Mouse (Mus musculus) embryonic facial prominence, embryonic 14.5 days (tissue): ENCODE measurements around the gene Xpot. TPM values are rescaled to one million over a fixed set of nuclear protein-coding genes. Genes with fewer than 3 reads are reported as not detected.
A peak's percentile ranks its signal among the peaks of the same experiment; 100 is the strongest.

Experiments
- ATAC-seq: fragments of 200-750 bp; cut with Nextera tagmentation; 2 replicates; pipeline ENCODE4 v1.8.0; 2017; ENCODE audit warnings: low read depth, moderate number of reproducible peaks, moderate TSS enrichment
- DNase-seq: peaks from one replicate; pipeline ENCODE4 v3.0.0-alpha.2; 2015; ENCODE audit warnings: low spot score
- H3K27ac ChIP-seq: fragments of 300-500 bp; sonication (generic); replicated peaks from 2 replicates; pipeline ENCODE4 v1.5.1; 2014; ENCODE audit warnings: low read depth, mild to moderate bottlenecking, low read length, moderate library complexity
- H3K27me3 ChIP-seq: fragments of 300-500 bp; sonication (generic); replicated peaks from 2 replicates; pipeline ENCODE4 v1.6.1; 2014; ENCODE audit warnings: low read length; ENCODE audit not compliant: control insufficient read depth, insufficient read depth
- H3K36me3 ChIP-seq: fragments of 300-500 bp; sonication (generic); 2 replicates; pipeline ENCODE4 v1.6.1; 2014; ENCODE audit warnings: low read length, mixed read lengths; ENCODE audit not compliant: control insufficient read depth, insufficient read depth
- H3K4me1 ChIP-seq: fragments of 300-500 bp; sonication (generic); 2 replicates; pipeline ENCODE4 v1.6.1; 2014; ENCODE audit warnings: antibody characterized with exemption, low read length; ENCODE audit not compliant: control insufficient read depth, insufficient read depth
- H3K4me2 ChIP-seq: fragments of 300-500 bp; sonication (generic); 2 replicates; pipeline ENCODE4 v1.6.1; 2014; ENCODE audit warnings: low read depth, mild to moderate bottlenecking, low read length, moderate library complexity, mixed read lengths
- H3K4me3 ChIP-seq: fragments of 300-500 bp; sonication (generic); 2 replicates; pipeline ENCODE4 v1.5.1; 2014; ENCODE audit warnings: low read depth, mild to moderate bottlenecking, low read length
- H3K9ac ChIP-seq: fragments of 300-500 bp; sonication (generic); 2 replicates; pipeline ENCODE4 v1.6.1; 2014; ENCODE audit warnings: low read depth, mild to moderate bottlenecking, low read length, moderate library complexity, mixed read lengths
- H3K9me3 ChIP-seq: fragments of 300-500 bp; sonication (generic); 2 replicates; pipeline ENCODE4 v1.6.1; 2016; ENCODE audit warnings: low read length; ENCODE audit not compliant: control insufficient read depth
- WGBS: fragments of 180-500 bp; shearing (Covaris S2); extraction: QIAGEN DNeasy Blood & Tissue Kit; methylation state at CpG from one replicate; pipeline ENCODE4 v1.1.7; 2014; 5-methylcytosine and 5-hydroxymethylcytosine counted together
- polyA plus RNA-seq: library from polyadenylated mRNA; unstranded; fragments of >200 nt; fragmentation: Nextera tagmentation; extraction: Ambion mirVana; gene quantifications from 2 replicates; pipeline ENCODE4 v1.2.1, GENCODE M21; 2014

Xpot gene
- polyA plus RNA-seq, 1 experiment from 2014 or later = 54.9 TPM

DNA sequence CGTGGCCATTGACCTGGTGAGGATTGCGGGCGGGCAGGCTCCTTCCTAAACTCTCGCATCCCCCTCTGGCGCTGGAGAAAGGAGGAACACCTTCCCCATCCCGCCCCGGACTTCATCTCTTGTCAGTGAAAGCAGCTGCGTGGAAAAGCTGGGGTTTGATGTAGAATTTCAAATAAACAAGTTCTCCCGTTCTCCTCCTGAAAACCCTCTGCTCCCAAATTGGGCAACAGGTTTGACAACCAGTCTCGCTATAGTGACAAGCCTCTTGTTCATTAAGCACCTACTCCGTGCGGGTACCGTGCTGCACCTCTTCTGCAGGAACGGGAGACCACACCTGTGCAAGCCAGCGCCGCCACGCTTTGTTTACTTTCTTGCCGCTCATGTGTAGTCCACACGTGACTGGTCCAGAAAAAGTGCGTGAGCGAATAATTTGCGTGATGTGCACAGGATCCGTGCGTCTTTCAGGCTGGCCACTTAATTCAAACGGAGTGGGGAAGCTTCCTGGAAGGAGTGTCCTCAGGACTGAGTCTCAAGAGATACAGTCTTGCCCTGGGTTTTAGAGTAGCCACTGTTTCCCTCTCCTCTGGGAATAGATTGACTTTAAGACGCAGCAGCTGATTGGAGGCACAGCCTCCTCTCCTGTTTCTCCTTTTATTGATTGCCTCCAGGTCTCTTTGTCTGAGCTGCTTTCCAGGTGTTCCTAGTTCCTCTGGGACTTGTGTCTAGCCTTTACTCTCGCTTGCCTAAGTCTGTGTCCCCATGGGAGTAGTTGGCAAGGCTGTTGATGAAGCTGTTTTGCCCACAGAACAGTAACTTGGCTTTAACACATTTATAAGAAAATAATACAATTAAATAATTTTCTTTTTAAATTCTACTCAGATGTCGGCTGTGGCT lies 16.2 kb upstream of the Xpot start:
- H3K27ac ChIP-seq = peak overlapping the region; percentile 42
- DNase-seq = peak; percentile 72

DNA sequence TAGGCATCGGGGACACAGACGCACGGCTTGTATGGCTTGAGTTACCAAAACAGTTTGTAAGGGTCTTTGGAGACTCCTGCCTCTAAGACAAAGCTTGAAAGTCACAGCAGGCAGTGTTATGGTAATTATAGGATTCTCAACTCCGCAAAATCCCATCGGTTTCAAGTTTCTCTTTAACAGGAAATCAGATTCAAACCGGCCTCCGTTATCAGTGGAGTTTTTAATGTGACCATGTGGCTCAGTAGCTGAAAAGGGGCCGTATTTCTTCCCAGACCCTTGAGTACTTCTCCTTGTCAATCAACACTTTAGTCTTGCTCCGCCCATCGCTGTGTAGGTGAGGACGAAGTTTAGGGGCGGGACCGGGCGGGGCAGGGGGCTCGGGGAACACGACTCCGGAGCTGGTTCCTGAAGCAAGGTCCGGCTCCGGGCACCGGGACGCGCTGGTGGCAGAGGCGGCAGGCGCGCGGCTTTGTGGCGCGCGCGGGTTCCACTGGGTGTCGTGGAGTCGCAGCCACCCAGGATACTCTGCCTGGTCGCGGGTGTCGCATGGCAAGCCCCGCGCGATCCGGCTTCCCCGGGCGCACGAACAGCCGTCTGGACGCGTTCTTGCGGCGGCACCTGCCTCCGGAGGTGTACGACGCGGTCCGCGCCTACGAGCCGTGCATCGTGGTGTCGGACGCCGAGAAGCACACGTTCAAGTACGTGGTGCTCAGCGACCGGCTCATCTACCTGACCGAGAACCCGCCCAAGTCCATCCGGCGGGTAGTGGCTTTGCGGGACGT lies 15.3 kb upstream of the Xpot start, which contains the start of gene D930020B18Rik:
D930020B18Rik (plus strand) TSS at position 317 of the 782 bp plus-strand sequence.
- peak within 1 kb of the TSS; percentile 61 for H3K9ac ChIP-seq
- DNase-seq = peak; percentile 46
- peak within 1 kb of the TSS; percentile 42 for H3K27ac ChIP-seq
- peak within 1 kb of the TSS; percentile 96 for H3K4me2 ChIP-seq
- H3K4me1 ChIP-seq = peaks cover 3% of the 10 kb centered on the region; the same call in 1 of the 2 replicates
- H3K27me3 ChIP-seq = peaks cover 25% of the 10 kb centered on the region
- ATAC-seq = peak; percentile 61
- no peaks in the 10 kb centered on the region for H3K36me3 ChIP-seq
- H3K4me3 ChIP-seq = peak within 1 kb of the TSS; percentile 62
- H3K9me3 ChIP-seq = no peaks in the 10 kb centered on the region
- WGBS = under 1% methylated on average over 48 of the region's 69 CpGs

More for the DNA sequence above, 16.2 kb upstream of the Xpot start:
- H3K36me3 ChIP-seq = no peaks in the 10 kb centered on the region
- H3K27me3 ChIP-seq = peaks cover 25% of the 10 kb centered on the region
- H3K4me1 ChIP-seq = peaks cover 3% of the 10 kb centered on the region; the same call in 1 of the 2 replicates
- H3K4me2 ChIP-seq = peak overlapping the region; percentile 96
- H3K4me3 ChIP-seq = peak overlapping the region; percentile 62
- no peaks in the 10 kb centered on the region for H3K9me3 ChIP-seq
- peak; percentile 56 for ATAC-seq
- H3K9ac ChIP-seq = peak overlapping the region; percentile 61
- WGBS = 3% methylated on average over 28 of the region's 28 CpGs

- peaks cover 25% of the 10 kb centered on the region for H3K27me3 ChIP-seq
- no peak overlapping the region for H3K27ac ChIP-seq
- peaks cover 3% of the 10 kb centered on the region; the same call in 1 of the 2 replicates for H3K4me1 ChIP-seq
- H3K36me3 ChIP-seq = no peaks in the 10 kb centered on the region
- H3K4me3 ChIP-seq = peak overlapping the region; percentile 62
- ATAC-seq (no peak), DNase-seq (no peak)
- H3K4me2 ChIP-seq = peak overlapping the region; percentile 96
- H3K9me3 ChIP-seq = no peaks in the 10 kb centered on the region
- 10% methylated on average over 10 of the region's 10 CpGs for WGBS
- H3K9ac ChIP-seq = no peak overlapping the region
Observed at GRCm38 (mm10) chr10:121640944-121641271, 14.8 kb upstream of the Xpot start.

- H3K4me3 ChIP-seq = no peak overlapping the region
- H3K27ac ChIP-seq = no peak overlapping the region
- H3K9me3 ChIP-seq = no peaks in the 10 kb centered on the region
- DNase-seq (peak; percentile 65), ATAC-seq (peak; percentile 60; the same call in 1 of the 2 replicates)
- 53% methylated on average over 6 of the region's 6 CpGs for WGBS
- peaks cover 3% of the 10 kb centered on the region; the same call in 1 of the 2 replicates for H3K4me1 ChIP-seq
- no peak overlapping the region for H3K9ac ChIP-seq
- H3K4me2 ChIP-seq = peak overlapping the region; percentile 96
- peaks cover 25% of the 10 kb centered on the region for H3K27me3 ChIP-seq
- H3K36me3 ChIP-seq = no peaks in the 10 kb centered on the region
Observed at GRCm38 (mm10) chr10:121640150-121640930, 14.2 kb upstream of the Xpot start.

DNA sequence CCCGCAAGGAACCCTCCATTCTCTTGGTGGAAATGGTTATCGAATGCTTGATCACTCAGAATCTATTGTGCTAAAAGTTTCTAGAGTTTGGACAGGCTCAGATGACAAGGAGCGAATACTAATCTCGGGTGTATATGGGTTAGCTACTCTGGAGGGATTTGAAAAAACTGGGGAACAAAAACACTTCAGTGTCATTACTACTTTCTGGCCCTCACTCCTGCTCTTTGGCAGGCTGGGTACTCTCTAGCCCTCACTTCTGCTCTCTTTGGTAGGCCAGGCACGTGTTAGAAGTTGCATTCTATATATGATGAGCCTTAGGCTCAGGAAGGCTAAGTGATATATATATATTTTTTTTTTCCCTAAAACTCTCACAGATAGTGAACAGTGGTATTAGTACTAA lies 13.4 kb upstream of the Xpot start:
- H3K27ac ChIP-seq = no peak overlapping the region
- H3K36me3 ChIP-seq = no peaks in the 10 kb centered on the region
- H3K9ac ChIP-seq = no peak overlapping the region
- WGBS = 76% methylated on average over 5 of the region's 5 CpGs
- DNase-seq (no peak), ATAC-seq (no peak)
- H3K4me2 ChIP-seq = no peak overlapping the region
- peaks cover 3% of the 10 kb centered on the region; the same call in 1 of the 2 replicates for H3K4me1 ChIP-seq
- no peak overlapping the region for H3K4me3 ChIP-seq
- H3K9me3 ChIP-seq = no peaks in the 10 kb centered on the region
- H3K27me3 ChIP-seq = peaks cover 25% of the 10 kb centered on the region

- DNase-seq (no peak), ATAC-seq (no peak)
- Histone ChIP-seq H3K27me3 (0 out of 2 replicates have a peak, but pooled peaks cover 3% of the 10 kb centered on the region), H3K36me3 (no peaks in the 10 kb centered on the region), H3K27ac (no peak overlapping the region), H3K4me2 (no peak overlapping the region), H3K9me3 (no peaks in the 10 kb centered on the region), H3K4me1 (no peaks in the 10 kb centered on the region), H3K9ac (no peak overlapping the region), H3K4me3 (no peak overlapping the region)
- WGBS = 90% methylated on average over 6 of the region's 6 CpGs
Observed at GRCm38 (mm10) chr10:121636276-121636675, 10.1 kb upstream of the Xpot start.

DNA sequence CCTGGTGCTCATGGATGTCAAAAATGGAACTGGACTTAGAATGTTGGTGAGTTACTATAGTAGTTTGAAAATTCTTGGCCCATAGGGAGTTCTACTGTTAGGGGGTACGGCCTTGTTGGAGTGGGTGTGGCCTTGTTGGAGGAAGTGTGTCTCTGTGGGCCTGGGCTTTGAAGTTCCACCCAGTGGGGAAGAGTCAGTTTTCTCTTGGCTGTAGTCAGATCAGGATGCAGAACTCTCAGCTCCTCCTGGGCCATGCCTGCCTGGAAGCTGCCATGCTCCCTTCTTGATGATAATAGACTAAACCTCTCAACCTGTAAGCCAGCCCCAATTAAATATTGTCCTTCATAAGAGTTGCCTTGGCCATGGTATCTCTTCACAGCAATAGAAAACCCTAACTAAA lies 8.0 kb upstream of the Xpot start:
- DNase-seq (no peak), ATAC-seq (no peak)
- Histone ChIP-seq H3K9ac (no peak overlapping the region), H3K27ac (no peak overlapping the region), H3K4me1 (no peaks in the 10 kb centered on the region), H3K4me3 (no peak overlapping the region), H3K27me3 (no peaks in the 10 kb centered on the region), H3K9me3 (no peaks in the 10 kb centered on the region), H3K4me2 (no peak overlapping the region), H3K36me3 (no peaks in the 10 kb centered on the region)
- 47% methylated on average over 1 of the region's 1 CpGs for WGBS

- WGBS = 85% methylated on average over 6 of the region's 6 CpGs
- Histone ChIP-seq H3K36me3 (no peaks in the 10 kb centered on the region), H3K4me2 (no peak overlapping the region), H3K27ac (no peak overlapping the region), H3K27me3 (no peaks in the 10 kb centered on the region), H3K9me3 (no peaks in the 10 kb centered on the region), H3K4me1 (peaks cover 13% of the 10 kb centered on the region), H3K9ac (no peak overlapping the region), H3K4me3 (no peak overlapping the region)
- no peak for DNase-seq
- ATAC-seq = no peak
Observed at GRCm38 (mm10) chr10:121628561-121629040, 2.5 kb upstream of the Xpot start.
